Mouse (Mus musculus): ENCODE results near the gene Gm11733. TPM values are rescaled to one million over a fixed set of nuclear protein-coding genes. Genes with fewer than 3 reads are reported as not detected.

The Gm11733 gene
- polyA plus RNA-seq, 1 experiment = not detected

DNA sequence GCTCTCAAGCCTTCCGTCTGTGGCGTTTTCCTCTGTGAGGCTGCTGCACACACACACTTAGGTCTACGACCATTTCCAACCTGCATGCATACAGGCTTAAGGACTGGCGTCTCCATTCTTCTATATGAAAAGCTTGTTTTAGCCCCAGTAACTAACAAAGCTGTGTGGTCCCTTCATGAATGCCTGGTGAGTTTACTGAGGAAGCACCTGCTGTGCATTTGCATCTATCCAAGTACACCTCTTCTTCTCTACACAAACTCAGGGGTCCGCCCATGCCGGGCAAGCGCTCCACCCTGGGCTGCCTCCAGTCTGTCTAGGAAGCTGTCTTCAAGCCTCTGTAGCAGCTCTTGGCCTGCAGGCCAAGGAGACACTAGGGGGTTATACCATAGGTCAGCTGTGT lies 17.3 kb upstream of the Gm11733 start:
- no peak overlapping the region for H3K9ac ChIP-seq (ENCODE audit: low read depth, poor library complexity, severe bottlenecking)
- H3K9me3 ChIP-seq (replicated peaks; ENCODE audit: control insufficient read depth, insufficient read depth, low read length, poor library complexity, severe bottlenecking) = no peaks in the 10 kb centered on the region
- H3K4me3 ChIP-seq (ENCODE audit: low read depth, low read length) = no peak overlapping the region
- H3K27ac ChIP-seq (ENCODE audit: insufficient read depth, low read length) = peak overlapping the region; percentile 5; the same call in 1 of the 2 replicates
- H3K27me3 ChIP-seq (ENCODE audit: control insufficient read depth, insufficient read depth, low read length, poor library complexity, severe bottlenecking) = no peaks in the 10 kb centered on the region
- no peaks in the 10 kb centered on the region for H3K36me3 ChIP-seq (ENCODE audit: control insufficient read depth, insufficient read depth, low read length, poor library complexity, severe bottlenecking)
- peaks cover 11% of the 10 kb centered on the region for H3K4me1 ChIP-seq (ENCODE audit: control insufficient read depth, insufficient read depth, low read length)
- peak; percentile 25; the same call in 1 of the 2 replicates for TF ChIP-seq EP300 (IDR thresholded peaks at IDR 0.05; ENCODE audit: insufficient read depth, low read depth, low read length)
- no peak for TF ChIP-seq CTCF (IDR thresholded peaks at IDR 0.05; ENCODE audit: low read depth, low read length)
- no peak for TF ChIP-seq POLR2A (IDR thresholded peaks at IDR 0.05; ENCODE audit: insufficient read depth, low read length)

DNA sequence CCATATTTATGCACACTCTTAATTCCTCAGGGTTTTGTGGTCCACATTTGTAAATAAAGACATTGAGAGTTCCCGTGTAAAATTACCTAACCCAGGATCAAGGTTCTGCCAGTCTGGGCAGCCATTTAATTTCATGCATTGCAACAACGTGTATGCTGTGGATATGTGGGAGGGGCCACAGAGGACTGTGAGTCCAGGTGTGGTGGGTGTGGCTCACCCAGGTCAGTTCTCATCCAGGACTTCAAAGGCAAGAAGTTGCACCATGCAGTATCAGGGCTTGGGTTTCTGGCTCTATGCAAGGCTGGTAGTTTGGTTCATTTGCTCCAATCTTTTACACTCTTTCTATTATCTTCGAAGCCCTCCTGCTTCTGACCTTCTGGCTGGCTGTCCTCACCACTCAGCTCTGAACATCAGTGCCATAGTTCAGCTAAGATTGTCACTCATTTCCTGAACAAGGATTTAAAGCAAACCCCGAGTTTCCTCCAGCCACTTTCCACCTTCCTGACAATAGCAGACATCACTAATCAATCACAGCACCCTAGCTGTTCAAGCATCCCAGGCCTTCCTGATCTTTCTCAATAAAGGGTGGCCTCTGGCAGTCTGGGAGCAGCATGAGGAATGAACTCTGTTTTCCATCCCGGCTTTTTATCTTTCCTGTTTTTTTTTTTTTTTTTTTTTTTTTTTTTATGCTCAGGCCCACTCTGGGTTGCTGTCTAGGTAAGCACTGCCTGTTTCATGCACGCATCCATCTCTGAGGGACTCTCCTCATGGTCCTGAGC lies 15.4 kb upstream of the Gm11733 start:
- TF ChIP-seq EP300 (IDR thresholded peaks at IDR 0.05; ENCODE audit: insufficient read depth, low read depth, low read length) (no peak), POLR2A (IDR thresholded peaks at IDR 0.05; ENCODE audit: insufficient read depth, low read length) (no peak), CTCF (IDR thresholded peaks at IDR 0.05; ENCODE audit: low read depth, low read length) (no peak)
- no peaks in the 10 kb centered on the region for H3K36me3 ChIP-seq (ENCODE audit: control insufficient read depth, insufficient read depth, low read length, poor library complexity, severe bottlenecking)
- H3K27ac ChIP-seq (ENCODE audit: insufficient read depth, low read length) = no peak overlapping the region
- no peak overlapping the region for H3K9ac ChIP-seq (ENCODE audit: low read depth, poor library complexity, severe bottlenecking)
- H3K27me3 ChIP-seq (ENCODE audit: control insufficient read depth, insufficient read depth, low read length, poor library complexity, severe bottlenecking) = no peaks in the 10 kb centered on the region
- peaks cover 13% of the 10 kb centered on the region for H3K4me1 ChIP-seq (ENCODE audit: control insufficient read depth, insufficient read depth, low read length)
- no peak overlapping the region for H3K4me3 ChIP-seq (ENCODE audit: low read depth, low read length)
- no peaks in the 10 kb centered on the region for H3K9me3 ChIP-seq (replicated peaks; ENCODE audit: control insufficient read depth, insufficient read depth, low read length, poor library complexity, severe bottlenecking)

DNA sequence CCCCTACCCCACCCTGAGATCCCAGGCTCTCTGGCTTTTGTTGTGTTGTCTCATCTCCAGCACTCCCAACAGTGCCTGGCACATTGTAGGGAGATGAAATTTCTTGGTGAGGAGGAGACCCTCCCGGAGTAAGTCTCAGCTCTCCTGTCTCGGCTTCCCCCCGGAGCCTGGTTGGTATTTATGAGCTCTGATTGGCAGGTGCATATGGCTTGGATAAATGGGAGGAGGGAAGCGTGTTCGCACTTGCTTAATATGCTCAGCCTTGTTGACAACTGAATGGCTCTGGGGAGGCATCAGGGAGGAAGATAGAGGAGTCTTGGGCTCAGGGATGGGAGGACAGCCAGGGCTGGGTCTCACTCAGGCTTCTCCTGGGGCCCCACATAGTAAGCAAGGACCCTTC lies 14.4 kb upstream of the Gm11733 start:
- TF ChIP-seq CTCF (IDR thresholded peaks at IDR 0.05; ENCODE audit: low read depth, low read length) (no peak), POLR2A (IDR thresholded peaks at IDR 0.05; ENCODE audit: insufficient read depth, low read length) (no peak), EP300 (IDR thresholded peaks at IDR 0.05; ENCODE audit: insufficient read depth, low read depth, low read length) (no peak)
- no peaks in the 10 kb centered on the region for H3K27me3 ChIP-seq (ENCODE audit: control insufficient read depth, insufficient read depth, low read length, poor library complexity, severe bottlenecking)
- H3K36me3 ChIP-seq (ENCODE audit: control insufficient read depth, insufficient read depth, low read length, poor library complexity, severe bottlenecking) = no peaks in the 10 kb centered on the region
- H3K9ac ChIP-seq (ENCODE audit: low read depth, poor library complexity, severe bottlenecking) = no peak overlapping the region
- H3K9me3 ChIP-seq (replicated peaks; ENCODE audit: control insufficient read depth, insufficient read depth, low read length, poor library complexity, severe bottlenecking) = no peaks in the 10 kb centered on the region
- H3K4me3 ChIP-seq (ENCODE audit: low read depth, low read length) = no peak overlapping the region
- no peak overlapping the region for H3K27ac ChIP-seq (ENCODE audit: insufficient read depth, low read length)
- H3K4me1 ChIP-seq (ENCODE audit: control insufficient read depth, insufficient read depth, low read length) = peaks cover 13% of the 10 kb centered on the region

DNA sequence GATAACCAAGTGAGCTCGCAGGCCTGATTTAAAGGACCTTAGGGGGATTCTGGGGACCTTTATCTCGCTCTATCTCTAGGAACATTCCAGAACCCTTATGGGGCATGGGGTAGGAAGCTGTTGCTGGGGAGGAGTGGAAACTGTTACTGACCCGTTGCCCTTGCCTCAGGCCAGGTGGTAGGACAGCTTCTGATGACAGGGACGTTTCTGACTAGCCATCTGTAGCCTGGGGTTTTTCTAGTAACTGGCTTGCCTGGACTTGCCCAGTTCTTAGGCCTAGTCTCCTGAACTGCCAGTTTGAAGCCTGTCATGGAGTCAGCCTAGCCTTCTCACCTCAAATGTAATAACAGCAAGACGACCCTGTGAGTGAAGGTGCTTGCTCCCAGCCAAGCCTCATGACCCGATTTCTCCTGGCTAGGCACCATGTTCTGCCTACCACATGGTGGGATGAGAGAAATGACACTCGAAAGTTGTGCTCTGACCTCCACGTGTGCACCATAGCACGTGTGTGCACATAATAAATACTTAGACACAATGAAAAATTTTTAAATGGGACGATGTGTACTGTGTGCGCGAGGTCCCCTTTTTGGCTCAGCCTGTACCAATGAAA lies 13.5 kb upstream of the Gm11733 start:
- no peak overlapping the region for H3K27ac ChIP-seq (ENCODE audit: insufficient read depth, low read length)
- TF ChIP-seq CTCF (IDR thresholded peaks at IDR 0.05; ENCODE audit: low read depth, low read length) = no peak
- TF ChIP-seq POLR2A (IDR thresholded peaks at IDR 0.05; ENCODE audit: insufficient read depth, low read length) = no peak
- TF ChIP-seq EP300 (IDR thresholded peaks at IDR 0.05; ENCODE audit: insufficient read depth, low read depth, low read length) = peak; percentile 78; the same call in 1 of the 2 replicates
- no peak overlapping the region for H3K9ac ChIP-seq (ENCODE audit: low read depth, poor library complexity, severe bottlenecking)
- H3K36me3 ChIP-seq (ENCODE audit: control insufficient read depth, insufficient read depth, low read length, poor library complexity, severe bottlenecking) = no peaks in the 10 kb centered on the region
- H3K4me3 ChIP-seq (ENCODE audit: low read depth, low read length) = no peak overlapping the region
- no peaks in the 10 kb centered on the region for H3K27me3 ChIP-seq (ENCODE audit: control insufficient read depth, insufficient read depth, low read length, poor library complexity, severe bottlenecking)
- H3K4me1 ChIP-seq (ENCODE audit: control insufficient read depth, insufficient read depth, low read length) = peaks cover 13% of the 10 kb centered on the region
- H3K9me3 ChIP-seq (replicated peaks; ENCODE audit: control insufficient read depth, insufficient read depth, low read length, poor library complexity, severe bottlenecking) = no peaks in the 10 kb centered on the region

DNA sequence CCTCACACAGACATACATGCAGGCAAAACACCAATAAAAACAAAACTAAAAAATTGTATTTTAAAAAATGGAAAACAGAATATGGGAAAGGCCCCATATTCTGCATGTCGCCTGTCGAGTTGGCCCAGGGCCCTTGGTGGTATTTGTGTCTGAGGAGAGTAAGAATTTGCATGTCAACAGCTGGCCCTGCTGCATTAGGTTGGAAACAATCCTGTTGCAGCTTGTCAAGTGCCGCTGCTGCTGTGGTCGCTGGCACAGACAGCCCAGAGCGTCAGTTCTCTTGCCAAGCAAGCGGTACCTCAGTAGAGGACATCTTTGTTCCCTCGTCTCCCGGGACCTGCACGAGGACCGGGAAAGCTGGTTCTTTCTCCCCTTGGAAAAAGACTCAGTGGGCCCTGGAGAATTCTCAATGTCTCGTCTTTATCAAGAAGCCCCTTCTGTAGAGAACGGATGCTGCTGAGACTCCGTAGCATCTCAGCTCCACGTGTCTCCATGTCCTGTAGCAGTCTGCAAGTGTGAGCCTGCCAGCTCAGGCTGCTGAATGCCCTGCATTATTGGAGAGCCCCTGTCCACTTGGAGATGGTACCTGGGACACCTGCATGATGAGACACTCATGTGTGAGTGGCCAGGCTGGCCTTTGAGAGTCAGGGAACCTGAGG lies 12.4 kb upstream of the Gm11733 start:
- TF ChIP-seq POLR2A (IDR thresholded peaks at IDR 0.05; ENCODE audit: insufficient read depth, low read length) (no peak), EP300 (IDR thresholded peaks at IDR 0.05; ENCODE audit: insufficient read depth, low read depth, low read length) (peak; percentile 43; the same call in 1 of the 2 replicates), CTCF (IDR thresholded peaks at IDR 0.05; ENCODE audit: low read depth, low read length) (no peak)
- Histone ChIP-seq H3K4me3 (ENCODE audit: low read depth, low read length) (no peak overlapping the region), H3K27me3 (ENCODE audit: control insufficient read depth, insufficient read depth, low read length, poor library complexity, severe bottlenecking) (no peaks in the 10 kb centered on the region), H3K4me1 (ENCODE audit: control insufficient read depth, insufficient read depth, low read length) (peaks cover 13% of the 10 kb centered on the region), H3K27ac (ENCODE audit: insufficient read depth, low read length) (no peak overlapping the region), H3K9me3 (replicated peaks; ENCODE audit: control insufficient read depth, insufficient read depth, low read length, poor library complexity, severe bottlenecking) (no peaks in the 10 kb centered on the region), H3K36me3 (ENCODE audit: control insufficient read depth, insufficient read depth, low read length, poor library complexity, severe bottlenecking) (no peaks in the 10 kb centered on the region), H3K9ac (ENCODE audit: low read depth, poor library complexity, severe bottlenecking) (no peak overlapping the region)
